Mouse (Mus musculus) neural tube, embryonic 12.5 days (tissue): ENCODE measurements around the gene Tmem252. TPM values are rescaled to one million over a fixed set of nuclear protein-coding genes. Genes with fewer than 3 reads are reported as not detected.

Experiments used
- ATAC-seq: fragments of 200-750 bp; cut with Nextera tagmentation; 2 replicates; pipeline ENCODE4 v1.8.0; 2017; ENCODE audit warnings: low read depth, mild to moderate bottlenecking, moderate TSS enrichment, moderate library complexity; ENCODE audit not compliant: low FRiP score
- H3K27ac ChIP-seq: fragments of 300-500 bp; sonication (generic); 2 replicates; pipeline ENCODE4 v1.5.1; 2016
- H3K27me3 ChIP-seq: fragments of 300-500 bp; sonication (generic); replicated peaks from 2 replicates; pipeline ENCODE4 v1.6.1; 2016; ENCODE audit warnings: mild to moderate bottlenecking
- H3K36me3 ChIP-seq: fragments of 300-500 bp; sonication (generic); 2 replicates; pipeline ENCODE4 v1.6.1; 2016; ENCODE audit warnings: mild to moderate bottlenecking
- H3K4me1 ChIP-seq: fragments of 300-500 bp; sonication (generic); 2 replicates; pipeline ENCODE4 v1.6.1; 2016
- H3K4me2 ChIP-seq: fragments of 300-500 bp; sonication (generic); replicated peaks from 2 replicates; pipeline ENCODE4 v1.6.1; 2016; ENCODE audit warnings: mild to moderate bottlenecking
- H3K4me3 ChIP-seq: fragments of 300-500 bp; sonication (generic); 2 replicates; pipeline ENCODE4 v1.5.1; 2016
- H3K9ac ChIP-seq: fragments of 300-500 bp; sonication (generic); 2 replicates; pipeline ENCODE4 v1.6.1; 2016; ENCODE audit warnings: mild to moderate bottlenecking
- H3K9me3 ChIP-seq: fragments of 300-500 bp; sonication (generic); 2 replicates; pipeline ENCODE4 v1.6.1; 2016; ENCODE audit warnings: mild to moderate bottlenecking
- WGBS: fragments of 180-500 bp; shearing (Covaris S2); methylation state at CpG from one replicate; pipeline ENCODE4 v1.1.7; 2016; 5-methylcytosine and 5-hydroxymethylcytosine counted together
- polyA plus RNA-seq: library from polyadenylated mRNA; unstranded; fragments of >200 nt; fragmentation: Nextera tagmentation; extraction: Ambion mirVana; gene quantifications from 2 replicates; pipeline ENCODE4 v1.2.1, GENCODE M21; 2016

Tmem252 gene
- polyA plus RNA-seq, 1 experiment from 2014 or later: 1.3 TPM

- Histone ChIP-seq H3K36me3 (no peaks in the 10 kb centered on the region), H3K27ac (no peak overlapping the region), H3K4me1 (no peaks in the 10 kb centered on the region), H3K9ac (no peak overlapping the region), H3K9me3 (no peaks in the 10 kb centered on the region), H3K4me3 (no peak overlapping the region), H3K27me3 (no peaks in the 10 kb centered on the region), H3K4me2 (no peak overlapping the region)
- WGBS: 56% methylated on average over 7 of the region's 7 CpGs
- no peak for ATAC-seq
Observed at GRCm38 (mm10) chr19:24707071-24707906, 33.5 kb downstream of the Tmem252 start.

GRCm38 (mm10) chr19:24708032-24708431 lies 34.2 kb downstream of the Tmem252 start:
- H3K9ac ChIP-seq: no peak overlapping the region
- H3K4me3 ChIP-seq: no peak overlapping the region
- no peak overlapping the region for H3K4me2 ChIP-seq
- H3K9me3 ChIP-seq: no peaks in the 10 kb centered on the region
- no peaks in the 10 kb centered on the region for H3K36me3 ChIP-seq
- no peak overlapping the region for H3K27ac ChIP-seq
- ATAC-seq: no peak
- no peaks in the 10 kb centered on the region for H3K27me3 ChIP-seq
- 85% methylated on average over 7 of the region's 7 CpGs for WGBS
- H3K4me1 ChIP-seq: no peaks in the 10 kb centered on the region

- Histone ChIP-seq H3K9me3 (no peaks in the 10 kb centered on the region), H3K27ac (no peak overlapping the region), H3K36me3 (no peaks in the 10 kb centered on the region), H3K4me1 (0 out of 2 replicates have a peak, but pooled peaks cover 3% of the 10 kb centered on the region), H3K9ac (no peak overlapping the region), H3K4me2 (no peak overlapping the region), H3K4me3 (no peak overlapping the region), H3K27me3 (no peaks in the 10 kb centered on the region)
- 86% methylated on average over 7 of the region's 7 CpGs for whole genome bisulfite sequencing
- ATAC-seq: no peak
Observed at GRCm38 (mm10) chr19:24716303-24717097, 42.7 kb downstream of the Tmem252 start.

GRCm38 (mm10) chr19:24718021-24718420 lies 44.2 kb downstream of the Tmem252 start:
- WGBS: 83% methylated on average over 1 of the region's 1 CpGs

GRCm38 (mm10) chr19:24719504-24719903 lies 45.7 kb downstream of the Tmem252 start:
- WGBS: 86% methylated on average over 4 of the region's 4 CpGs
- Histone ChIP-seq H3K9me3 (no peaks in the 10 kb centered on the region), H3K27ac (no peak overlapping the region), H3K4me3 (no peak overlapping the region), H3K27me3 (no peaks in the 10 kb centered on the region), H3K36me3 (no peaks in the 10 kb centered on the region), H3K4me1 (no peaks in the 10 kb centered on the region), H3K4me2 (no peak overlapping the region), H3K9ac (no peak overlapping the region)
- no peak for ATAC-seq

More at GRCm38 (mm10) chr19:24718021-24718420, 44.2 kb downstream of the Tmem252 start:
- no peaks in the 10 kb centered on the region for H3K27me3 ChIP-seq
- no peak overlapping the region for H3K4me2 ChIP-seq
- no peaks in the 10 kb centered on the region for H3K36me3 ChIP-seq
- 0 out of 2 replicates have a peak, but pooled peaks cover 3% of the 10 kb centered on the region for H3K4me1 ChIP-seq
- no peak overlapping the region for H3K9ac ChIP-seq
- no peak overlapping the region for H3K27ac ChIP-seq
- H3K4me3 ChIP-seq: no peak overlapping the region
- H3K9me3 ChIP-seq: no peaks in the 10 kb centered on the region
- ATAC-seq: no peak

- no peak for ATAC-seq
- no peak overlapping the region for H3K4me3 ChIP-seq
- no peak overlapping the region for H3K9ac ChIP-seq
- H3K27me3 ChIP-seq: no peaks in the 10 kb centered on the region
- H3K27ac ChIP-seq: no peak overlapping the region
- H3K4me2 ChIP-seq: no peak overlapping the region
- H3K4me1 ChIP-seq: no peaks in the 10 kb centered on the region
- H3K36me3 ChIP-seq: no peaks in the 10 kb centered on the region
- no peaks in the 10 kb centered on the region for H3K9me3 ChIP-seq
Observed at GRCm38 (mm10) chr19:24720448-24720847, 46.6 kb downstream of the Tmem252 start.

GRCm38 (mm10) chr19:24724362-24724761 lies 50.6 kb downstream of the Tmem252 start:
- Histone ChIP-seq H3K27ac (no peak overlapping the region), H3K4me1 (no peaks in the 10 kb centered on the region), H3K9ac (no peak overlapping the region), H3K4me3 (no peak overlapping the region), H3K36me3 (no peaks in the 10 kb centered on the region), H3K27me3 (no peaks in the 10 kb centered on the region), H3K9me3 (no peaks in the 10 kb centered on the region), H3K4me2 (no peak overlapping the region)
- no peak for ATAC-seq
- WGBS: 70% methylated on average over 10 of the region's 10 CpGs

GRCm38 (mm10) chr19:24730661-24731060 lies 56.9 kb downstream of the Tmem252 start:
- H3K4me1 ChIP-seq: no peaks in the 10 kb centered on the region
- H3K9me3 ChIP-seq: no peaks in the 10 kb centered on the region
- no peaks in the 10 kb centered on the region for H3K27me3 ChIP-seq
- no peak overlapping the region for H3K4me2 ChIP-seq
- WGBS: 77% methylated on average over 5 of the region's 5 CpGs
- no peak overlapping the region for H3K9ac ChIP-seq
- ATAC-seq: no peak
- H3K4me3 ChIP-seq: no peak overlapping the region
- no peak overlapping the region for H3K27ac ChIP-seq
- no peaks in the 10 kb centered on the region for H3K36me3 ChIP-seq

Other genes with a start within 250 kb of the Tmem252 start
- gene Fam122a, start 196.7 kb upstream of the Tmem252 start, polyA plus RNA-seq: 66.1 and 68.7 TPM in 2 replicates
- 1.4 and 1.7 TPM in 2 replicates for gene Pip5k1b, start 118.1 kb upstream of the Tmem252 start, polyA plus RNA-seq
- 1.1 and 1.7 TPM in 2 replicates for gene Pgm5, start 187.8 kb downstream of the Tmem252 start, polyA plus RNA-seq
- 237 and 247 TPM in 2 replicates for gene Gm10053, start 201.7 kb downstream of the Tmem252 start, polyA plus RNA-seq
- gene Foxd4, start 227.2 kb downstream of the Tmem252 start, polyA plus RNA-seq: not detected in 2 replicates